Mouse (Mus musculus) spleen, adult 2 months (tissue): ENCODE measurements around the gene Rtn4r. TPM values are rescaled to one million over a fixed set of nuclear protein-coding genes. Genes with fewer than 3 reads are reported as not detected.

ENCODE experiments used
- DNase-seq, 2 experiments: peaks; one replicate each; pipeline versions ENCODE4 v3.0.0 to v3.0.0-alpha.2; 2012 to 2021; ENCODE audit warnings: low spot score in 2 of 2, low read depth in 1 of 2
- H3K27ac ChIP-seq: fragments of 200-500 bp; 2 replicates; pipeline ENCODE4 v1.5.1; 2012; ENCODE audit warnings: low read length, inconsistent platforms; ENCODE audit not compliant: insufficient read depth
- H3K27me3 ChIP-seq: fragments of 200-500 bp; 2 replicates; pipeline ENCODE4 v1.6.1; 2012; ENCODE audit warnings: mild to moderate bottlenecking, moderate library complexity, low read length, inconsistent platforms; ENCODE audit not compliant: control insufficient read depth, insufficient read depth
- H3K36me3 ChIP-seq: fragments of 200-500 bp; 2 replicates; pipeline ENCODE4 v1.6.1; 2012; ENCODE audit warnings: mild to moderate bottlenecking, low read length, inconsistent platforms; ENCODE audit not compliant: control insufficient read depth, insufficient read depth
- H3K4me1 ChIP-seq: fragments of 200-500 bp; 2 replicates; pipeline ENCODE4 v1.6.1; 2011; ENCODE audit warnings: inconsistent platforms; ENCODE audit not compliant: control insufficient read depth, insufficient read depth, insufficient read length
- H3K4me3 ChIP-seq: fragments of 200-500 bp; 2 replicates; pipeline ENCODE4 v1.5.1; 2011; ENCODE audit warnings: mild to moderate bottlenecking, inconsistent platforms; ENCODE audit not compliant: insufficient read depth, insufficient read length; ENCODE audit errors: extremely low read depth
- CTCF ChIP-seq: fragments of 200-500 bp; IDR thresholded peaks from 2 replicates; pipeline ENCODE4 v1.5.1; 2011; ENCODE audit warnings: mild to moderate bottlenecking, inconsistent platforms; ENCODE audit not compliant: insufficient read depth, insufficient read length, insufficient replicate concordance; ENCODE audit errors: extremely low read depth
- POLR2A ChIP-seq: fragments of 200-500 bp; IDR thresholded peaks from 2 replicates; pipeline ENCODE4 v1.6.1; 2011; ENCODE audit warnings: low read depth, low read length, inconsistent platforms
- WGBS: fragments of 180-500 bp; shearing (Covaris S2); methylation state at CpG from one replicate; pipeline ENCODE4 v1.1.7; 2018; 5-methylcytosine and 5-hydroxymethylcytosine counted together
- polyA plus RNA-seq: library from polyadenylated mRNA; depleted of rRNA; stranded (reverse); fragments of >200 nt; gene quantifications from 2 replicates; pipeline ENCODE4 v1.2.3, GENCODE M21; 2012

Gene Rtn4r
- polyA plus RNA-seq, 1 experiment: 10.2 TPM

- DNase-seq: no peak
- Histone ChIP-seq H3K36me3 (no peaks in the 10 kb centered on the region), H3K4me3 (no peak overlapping the region), H3K27ac (no peak overlapping the region), H3K4me1 (no peaks in the 10 kb centered on the region; the same call in 1 of the 2 replicates), H3K27me3 (no peaks in the 10 kb centered on the region)
- 93% methylated on average over 18 of the region's 18 CpGs for WGBS
- TF ChIP-seq POLR2A (no peak), CTCF (no peak)
Observed at GRCm38 (mm10) chr16:18083231-18083951, 44.1 kb upstream of the Rtn4r start.

GRCm38 (mm10) chr16:18084262-18084661 lies 43.2 kb upstream of the Rtn4r start:
- Histone ChIP-seq H3K4me1 (peaks cover 4% of the 10 kb centered on the region), H3K4me3 (no peak overlapping the region), H3K27me3 (0 out of 2 replicates have a peak, but pooled peaks cover 2% of the 10 kb centered on the region), H3K36me3 (no peaks in the 10 kb centered on the region), H3K27ac (no peak overlapping the region)
- DNase-seq: no peak
- TF ChIP-seq CTCF (no peak), POLR2A (no peak)
- WGBS: 96% methylated on average over 7 of the region's 7 CpGs

- TF ChIP-seq CTCF: no peak
- no peak for TF ChIP-seq POLR2A
- no peak overlapping the region for H3K27ac ChIP-seq
- WGBS: 84% methylated on average over 5 of the region's 5 CpGs
- peaks cover 4% of the 10 kb centered on the region for H3K4me1 ChIP-seq
- H3K36me3 ChIP-seq: no peaks in the 10 kb centered on the region
- H3K27me3 ChIP-seq: 0 out of 2 replicates have a peak, but pooled peaks cover 2% of the 10 kb centered on the region
- no peak for DNase-seq
- no peak overlapping the region for H3K4me3 ChIP-seq
Observed at GRCm38 (mm10) chr16:18087101-18087500, 40.3 kb upstream of the Rtn4r start.

- no peaks in the 10 kb centered on the region for H3K4me1 ChIP-seq
- TF ChIP-seq POLR2A: no peak
- TF ChIP-seq CTCF: no peak
- H3K4me3 ChIP-seq: no peak overlapping the region
- WGBS: 37% methylated on average over 5 of the region's 5 CpGs
- H3K36me3 ChIP-seq: no peaks in the 10 kb centered on the region
- no peak overlapping the region for H3K27ac ChIP-seq
- no peaks in the 10 kb centered on the region for H3K27me3 ChIP-seq
- DNase-seq: no peak
Observed at GRCm38 (mm10) chr16:18096348-18096747, 31.1 kb upstream of the Rtn4r start.

- H3K4me3 ChIP-seq: no peak overlapping the region
- 79% methylated on average over 4 of the region's 4 CpGs for WGBS
Observed at GRCm38 (mm10) chr16:18102816-18103215, 24.6 kb upstream of the Rtn4r start.

GRCm38 (mm10) chr16:18103366-18103765 lies 24.1 kb upstream of the Rtn4r start:
- no peaks in the 10 kb centered on the region for H3K4me1 ChIP-seq
- no peak overlapping the region for H3K27ac ChIP-seq
- DNase-seq: no peak
- no peak overlapping the region for H3K4me3 ChIP-seq
- H3K27me3 ChIP-seq: no peaks in the 10 kb centered on the region
- H3K36me3 ChIP-seq: no peaks in the 10 kb centered on the region
- 83% methylated on average over 1 of the region's 1 CpGs for WGBS
- TF ChIP-seq CTCF (no peak), POLR2A (no peak)

More at GRCm38 (mm10) chr16:18102816-18103215, 24.6 kb upstream of the Rtn4r start:
- DNase-seq: no peak
- no peaks in the 10 kb centered on the region for H3K4me1 ChIP-seq
- H3K27ac ChIP-seq: no peak overlapping the region
- TF ChIP-seq POLR2A: no peak
- TF ChIP-seq CTCF: no peak
- no peaks in the 10 kb centered on the region for H3K27me3 ChIP-seq
- H3K36me3 ChIP-seq: no peaks in the 10 kb centered on the region

- Histone ChIP-seq H3K27ac (no peak overlapping the region), H3K36me3 (no peaks in the 10 kb centered on the region), H3K4me3 (no peak overlapping the region), H3K27me3 (no peaks in the 10 kb centered on the region), H3K4me1 (no peaks in the 10 kb centered on the region)
- no peak for DNase-seq
- no peak for TF ChIP-seq CTCF
- 61% methylated on average over 6 of the region's 6 CpGs for WGBS
Observed at GRCm38 (mm10) chr16:18103808-18104207, 23.6 kb upstream of the Rtn4r start.
